Mouse (Mus musculus) cerebellum, adult 2 months (tissue): Measurements from ENCODE around the gene Prss32. TPM values are rescaled to one million over a fixed set of nuclear protein-coding genes. Genes with fewer than 3 reads are reported as not detected.

ENCODE experiments used
- DNase-seq, 2 experiments: peaks; one replicate each; pipeline ENCODE4 v3.0.0; 2021
- H3K27ac ChIP-seq: fragments of 200-500 bp; 2 replicates; pipeline ENCODE4 v1.5.1; 2012; ENCODE audit warnings: low read length, control low read depth, inconsistent platforms; ENCODE audit not compliant: insufficient read depth
- H3K27me3 ChIP-seq: fragments of 200-500 bp; 2 replicates; pipeline ENCODE4 v1.6.1; 2012; ENCODE audit warnings: inconsistent platforms, mild to moderate bottlenecking, low read length, moderate library complexity; ENCODE audit not compliant: control insufficient read depth, insufficient read depth
- H3K4me1 ChIP-seq: fragments of 200-500 bp; 2 replicates; pipeline ENCODE4 v1.6.1; 2011; ENCODE audit warnings: low read length; ENCODE audit not compliant: control insufficient read depth, insufficient read depth
- H3K4me3 ChIP-seq: fragments of 200-500 bp; replicated peaks from 2 replicates; pipeline ENCODE3; 2011; ENCODE audit warnings: mild to moderate bottlenecking, low read depth, low read length, control low read depth; ENCODE audit not compliant: insufficient read depth
- CTCF ChIP-seq: fragments of 200-500 bp; IDR thresholded peaks from 2 replicates; pipeline ENCODE4 v1.5.1; 2011; ENCODE audit warnings: low read depth, mild to moderate bottlenecking, control low read depth, low read length, moderate library complexity, borderline replicate concordance; ENCODE audit not compliant: insufficient read depth
- POLR2A ChIP-seq: fragments of 200-500 bp; IDR thresholded peaks from 2 replicates; pipeline ENCODE4 v1.6.1; 2011; ENCODE audit warnings: low read length, control low read depth, borderline replicate concordance; ENCODE audit not compliant: insufficient read depth
- WGBS: fragments of 180-500 bp; shearing (Covaris S2); methylation state at CpG from one replicate; pipeline ENCODE4 v1.1.7; 2018; 5-methylcytosine and 5-hydroxymethylcytosine counted together
- polyA plus RNA-seq: library from polyadenylated mRNA; depleted of rRNA; stranded (reverse); fragments of >200 nt; gene quantifications from 2 replicates; pipeline ENCODE4 v1.2.3, GENCODE M21; 2012

Prss32 gene
- polyA plus RNA-seq, 1 experiment, result not detected

GRCm38 (mm10) chr17:23850028-23850427, 6.4 kb downstream of the Prss32 start:
- DNase-seq, result no peak
- Histone ChIP-seq H3K4me3 (no peak overlapping the region), H3K27ac (no peak overlapping the region), H3K27me3 (no peaks in the 10 kb centered on the region), H3K4me1 (no peaks in the 10 kb centered on the region)
- TF ChIP-seq POLR2A (no peak), CTCF (no peak)
- 66% methylated on average over 2 of the region's 2 CpGs for WGBS

- H3K27me3 ChIP-seq, result no peaks in the 10 kb centered on the region
- DNase-seq, result peak in 1 of 2 experiments; percentile 63
- H3K4me1 ChIP-seq, result no peaks in the 10 kb centered on the region
- H3K27ac ChIP-seq, result no peak overlapping the region
- no peak overlapping the region for H3K4me3 ChIP-seq
- TF ChIP-seq POLR2A (no peak), CTCF (peak; percentile 71)
- 62% methylated on average over 18 of the region's 19 CpGs for WGBS
Observed at GRCm38 (mm10) chr17:23850853-23851749, 7.4 kb downstream of the Prss32 start.

GRCm38 (mm10) chr17:23853292-23853691, 9.6 kb downstream of the Prss32 start:
- H3K4me1 ChIP-seq, result no peaks in the 10 kb centered on the region
- H3K4me3 ChIP-seq, result no peak overlapping the region
- no peak for DNase-seq
- no peak overlapping the region for H3K27ac ChIP-seq
- WGBS, result 23% methylated on average over 5 of the region's 5 CpGs
- peak; percentile 35; the same call in 1 of the 2 replicates for TF ChIP-seq CTCF
- TF ChIP-seq POLR2A, result no peak
- no peaks in the 10 kb centered on the region for H3K27me3 ChIP-seq

GRCm38 (mm10) chr17:23854229-23854765, 10.6 kb downstream of the Prss32 start:
- DNase-seq, result no peak
- 86% methylated on average over 10 of the region's 10 CpGs for WGBS
- no peak overlapping the region for H3K4me3 ChIP-seq
- H3K27me3 ChIP-seq, result no peaks in the 10 kb centered on the region
- H3K4me1 ChIP-seq, result no peaks in the 10 kb centered on the region
- no peak overlapping the region for H3K27ac ChIP-seq
- TF ChIP-seq POLR2A, result no peak
- TF ChIP-seq CTCF, result no peak

GRCm38 (mm10) chr17:23857193-23857592, 13.5 kb downstream of the Prss32 start:
- H3K4me3 ChIP-seq, result no peak overlapping the region
- DNase-seq, result no peak
- H3K27me3 ChIP-seq, result no peaks in the 10 kb centered on the region
- WGBS, result 79% methylated on average over 6 of the region's 6 CpGs
- H3K4me1 ChIP-seq, result no peaks in the 10 kb centered on the region
- TF ChIP-seq POLR2A (no peak), CTCF (no peak)
- H3K27ac ChIP-seq, result no peak overlapping the region

- no peak overlapping the region for H3K27ac ChIP-seq
- no peak for TF ChIP-seq CTCF
- no peak for TF ChIP-seq POLR2A
- H3K4me3 ChIP-seq, result no peak overlapping the region
- no peaks in the 10 kb centered on the region for H3K27me3 ChIP-seq
- 92% methylated on average over 2 of the region's 2 CpGs for WGBS
- H3K4me1 ChIP-seq, result no peaks in the 10 kb centered on the region
- no peak for DNase-seq
Observed at GRCm38 (mm10) chr17:23857913-23858312, 14.3 kb downstream of the Prss32 start.

GRCm38 (mm10) chr17:23862926-23863325, 19.3 kb downstream of the Prss32 start:
- Histone ChIP-seq H3K27ac (no peak overlapping the region), H3K4me3 (no peak overlapping the region), H3K27me3 (no peaks in the 10 kb centered on the region), H3K4me1 (no peaks in the 10 kb centered on the region)
- 76% methylated on average over 4 of the region's 4 CpGs for WGBS
- no peak for TF ChIP-seq POLR2A
- no peak for TF ChIP-seq CTCF
- DNase-seq, result no peak

- no peak for DNase-seq
- Histone ChIP-seq H3K4me3 (no peak within 1 kb of the TSS), H3K4me1 (no peaks in the 10 kb centered on the region), H3K27ac (no peak within 1 kb of the TSS), H3K27me3 (no peaks in the 10 kb centered on the region)
- no peak for TF ChIP-seq CTCF
- no peak for TF ChIP-seq POLR2A
- 83% methylated on average over 15 of the region's 15 CpGs for WGBS
Observed at GRCm38 (mm10) chr17:23867756-23868155, 24.1 kb downstream of the Prss32 start, which contains the start of gene Prss21. Gene Prss21 (plus strand): TSS chr17:23868056.
